Mouse (Mus musculus): ENCODE measurements at regions not wholly inside any gene's neighbourhood (a gene's known extent, or its start where the extent isn't known, plus 50 kb on each side); places are given as distances from the start of the nearest gene placed in this dataset.
A peak's percentile ranks its signal among the peaks of the same experiment; 100 is the strongest.
"Not testable (repeated sequence)": the region's sequence is repeated elsewhere in the genome, so short reads cannot be mapped to it uniquely, and the experiment has no call there.

DNA sequence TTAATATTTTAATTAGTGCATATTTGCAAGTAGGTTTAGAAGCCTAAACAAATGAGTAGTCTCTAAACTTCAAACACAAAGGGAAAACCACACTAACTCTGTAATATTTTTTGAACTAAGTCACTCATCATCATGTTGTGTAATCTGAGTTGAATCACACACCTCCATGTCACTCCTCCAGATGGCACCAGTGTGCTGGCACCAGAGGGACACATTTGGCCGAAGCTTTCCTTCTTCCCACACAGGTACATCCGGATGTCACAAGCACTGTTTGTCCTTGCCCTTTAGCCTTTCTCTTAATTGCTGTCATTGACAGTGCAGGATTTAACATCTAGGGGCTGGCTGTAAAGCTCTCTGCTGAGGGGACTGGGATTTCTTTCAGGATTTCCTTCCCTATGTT, 256.7 kb upstream of the Ccdc54 start:
- DNase-seq, result no peak

DNA sequence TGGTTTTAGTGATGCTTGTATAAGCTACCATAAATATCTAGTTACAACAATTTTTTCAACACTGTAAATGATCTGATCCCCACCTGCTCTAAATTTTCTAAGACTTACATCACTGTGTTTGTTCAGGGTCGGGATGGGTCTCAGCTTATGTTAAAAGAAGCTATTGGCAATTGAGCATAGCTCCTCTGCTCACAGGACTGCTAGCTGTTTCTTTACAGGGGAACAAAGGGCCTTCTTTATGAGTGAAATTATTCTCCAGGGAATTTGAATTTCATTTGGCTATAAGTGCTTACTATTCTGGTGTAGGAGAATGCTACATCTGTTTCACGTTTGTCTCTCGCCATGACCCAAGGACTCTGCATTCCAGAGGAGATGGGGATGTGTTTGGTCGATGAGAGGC, 255.6 kb upstream of the Ccdc54 start:
- DNase-seq, result no peak

DNA sequence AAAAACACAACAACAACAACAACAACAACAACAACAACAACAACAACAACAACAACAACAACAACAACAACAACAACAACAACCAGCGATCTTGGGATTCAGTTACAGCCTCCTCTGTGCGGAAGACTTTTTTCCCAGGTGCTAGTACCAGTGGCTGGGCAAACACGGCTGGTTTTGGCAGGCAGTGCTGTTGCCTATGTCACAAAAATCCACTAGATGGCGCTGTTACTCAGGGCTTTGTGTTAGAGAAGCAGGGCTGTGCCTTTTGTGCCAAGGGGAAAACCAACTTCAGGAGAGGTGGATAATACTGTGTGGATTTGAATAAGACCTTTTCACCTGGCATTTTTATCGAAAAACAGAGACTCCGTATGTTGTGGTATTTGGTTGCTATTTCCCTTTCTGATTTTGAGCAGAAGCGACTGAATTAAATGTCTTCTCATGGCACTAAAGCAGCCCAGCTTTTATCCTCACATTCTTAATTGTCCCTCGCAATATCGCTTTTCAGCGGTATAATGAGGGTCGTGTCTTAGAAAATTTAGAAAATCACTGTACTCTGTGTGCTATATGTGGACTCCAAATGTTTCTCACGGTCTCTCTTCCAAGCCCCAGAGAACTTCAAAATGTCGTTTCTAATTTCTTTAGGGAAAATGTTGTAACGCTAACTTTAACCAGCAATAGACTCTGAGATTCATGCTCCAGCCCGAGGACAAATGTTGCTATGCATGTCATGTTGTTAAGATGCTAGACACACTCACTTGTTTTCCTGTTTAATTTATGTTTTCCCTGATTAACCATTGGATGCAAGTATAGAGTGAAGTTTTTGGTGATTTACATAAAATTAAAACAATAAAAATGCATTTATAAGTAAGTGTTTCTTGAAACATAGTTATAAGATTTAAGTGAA, 251.0 kb upstream of the Ccdc54 start:
- DNase-seq, result peak; percentile 19

DNA sequence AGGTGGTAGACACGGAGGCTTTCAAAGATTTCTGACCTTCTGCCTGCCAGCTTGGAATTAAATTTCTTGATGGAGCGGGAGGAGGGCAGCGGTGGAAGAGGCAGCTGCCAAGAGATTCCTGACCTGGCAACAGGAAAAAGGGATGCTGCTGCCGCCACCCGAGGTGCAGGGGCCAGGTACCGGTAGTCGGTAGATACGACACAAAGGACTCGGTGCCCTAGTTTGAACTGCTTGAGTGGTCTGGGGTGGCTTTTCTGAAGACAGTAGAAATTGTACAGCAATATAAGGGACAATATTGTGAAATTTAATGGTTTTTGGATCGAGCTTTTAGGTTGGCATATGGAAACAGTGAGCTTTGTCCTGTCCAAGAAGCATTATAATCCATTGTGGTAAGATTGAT, 250.3 kb upstream of the Ccdc54 start:
- no peak for DNase-seq

DNA sequence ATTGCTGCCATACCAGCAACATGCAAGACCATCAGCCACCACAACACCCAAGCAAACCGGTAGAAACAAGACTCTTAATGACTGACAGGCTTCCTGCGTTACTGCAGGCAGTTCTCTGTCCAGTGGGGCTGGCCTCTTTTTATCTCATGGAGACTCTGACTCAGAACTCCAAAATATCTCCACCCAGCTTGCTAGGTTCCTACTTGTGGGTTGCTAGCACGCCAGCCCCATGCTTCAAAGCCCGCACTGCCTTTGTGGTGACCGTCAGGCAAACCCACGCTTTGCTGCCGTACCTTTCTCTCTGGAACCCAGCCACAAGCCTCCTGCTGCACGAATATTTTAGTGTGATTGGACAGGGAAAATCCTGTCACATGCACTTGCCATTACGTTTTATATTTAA, 248.7 kb upstream of the Ccdc54 start:
- no peak for DNase-seq

DNA sequence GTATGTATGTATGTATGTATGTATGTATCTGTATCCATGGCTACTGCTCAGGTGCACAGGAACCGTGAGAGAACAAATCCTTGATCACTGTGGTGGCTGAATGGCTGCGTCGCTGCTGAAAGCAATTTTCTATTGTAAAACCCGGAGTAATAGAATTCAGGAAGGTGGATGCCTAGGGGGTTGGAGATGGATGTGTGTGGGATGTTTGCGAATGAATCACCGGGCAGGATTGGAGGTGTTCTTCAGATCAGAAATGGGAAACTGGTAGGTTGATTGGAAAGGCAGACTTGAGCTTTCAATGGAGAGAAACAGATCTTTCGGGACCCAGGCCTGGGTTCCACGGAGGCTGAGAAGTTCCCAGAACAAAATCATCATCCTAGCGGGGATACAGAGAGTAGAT, 246.5 kb upstream of the Ccdc54 start:
- DNase-seq, result no peak

DNA sequence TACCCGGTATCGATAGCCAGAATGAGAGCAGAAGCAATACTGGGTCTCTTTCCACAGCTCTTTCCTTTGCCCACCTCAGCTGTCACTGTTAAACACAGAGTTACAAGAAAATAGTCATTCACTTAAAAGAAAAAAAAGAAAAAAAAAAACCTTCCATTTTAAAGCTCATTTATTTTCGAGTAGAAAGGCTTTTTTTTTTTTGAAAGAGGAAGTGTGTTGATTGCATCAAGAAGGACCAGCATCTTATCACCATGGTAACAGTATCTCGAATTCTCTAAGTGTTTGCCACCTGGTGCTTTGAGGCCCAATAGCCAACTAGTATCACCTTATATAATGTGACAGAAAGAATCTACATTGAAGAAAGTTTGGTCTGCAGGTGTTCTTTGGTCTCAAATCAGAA, 245.5 kb upstream of the Ccdc54 start:
- DNase-seq, result no peak

DNA sequence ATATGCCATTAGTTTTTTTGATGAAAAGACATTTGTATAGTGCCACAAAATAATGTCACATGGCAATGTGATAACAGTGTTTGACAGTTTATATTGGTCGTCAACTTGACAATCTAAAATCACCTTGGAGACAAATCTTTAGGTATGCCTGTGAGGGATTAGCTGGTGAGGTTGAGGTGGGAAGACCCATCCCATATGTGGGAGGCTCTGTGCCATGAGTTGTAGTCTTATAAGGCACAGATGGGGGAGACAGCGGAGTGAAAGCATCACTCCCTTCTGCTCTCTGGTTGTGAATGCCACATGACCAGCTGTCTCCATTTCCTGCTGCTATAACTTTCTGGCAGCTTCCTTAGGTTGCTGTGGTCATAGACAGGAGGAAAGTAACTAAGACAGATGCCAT, 242.4 kb upstream of the Ccdc54 start:
- DNase-seq, result no peak

DNA sequence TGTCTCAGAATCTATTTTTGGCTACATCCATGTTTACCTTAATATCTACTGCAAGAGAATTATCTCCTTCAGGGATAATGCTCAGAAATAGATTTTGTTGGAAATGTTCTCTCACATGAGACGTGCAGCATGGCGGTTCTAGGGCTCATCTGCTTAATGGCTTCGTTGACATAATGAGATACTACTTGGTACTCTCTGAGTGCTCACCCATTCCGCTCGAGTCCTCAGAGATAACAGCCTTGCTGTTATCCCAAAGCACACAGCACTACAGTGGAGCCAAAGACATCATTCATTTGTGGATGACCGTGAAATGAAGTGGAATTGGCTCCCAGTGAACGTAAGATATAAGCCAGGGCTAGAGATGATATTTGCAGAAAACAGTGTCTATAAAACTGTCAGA, 231.4 kb upstream of the Ccdc54 start:
- DNase-seq, result no peak

DNA sequence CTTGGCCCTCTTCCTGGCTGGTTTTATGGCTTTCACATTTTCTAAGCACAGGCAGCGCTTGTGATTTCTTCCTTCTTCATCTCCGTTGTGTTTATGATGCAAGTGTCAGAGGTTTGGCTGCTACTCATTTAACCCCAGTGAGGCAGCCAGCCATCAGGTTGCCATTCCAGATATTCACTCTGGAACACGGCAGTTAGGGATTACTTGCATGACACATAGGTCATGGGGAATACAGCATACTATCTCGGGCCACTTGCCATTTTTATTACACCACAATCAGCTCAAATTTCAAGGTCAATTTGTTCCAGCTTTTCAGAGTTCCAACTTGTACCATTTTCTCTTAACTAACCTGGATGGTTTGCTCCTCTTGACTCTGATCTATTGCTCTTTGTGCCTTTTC, 223.7 kb upstream of the Ccdc54 start:
- no peak for DNase-seq

DNA sequence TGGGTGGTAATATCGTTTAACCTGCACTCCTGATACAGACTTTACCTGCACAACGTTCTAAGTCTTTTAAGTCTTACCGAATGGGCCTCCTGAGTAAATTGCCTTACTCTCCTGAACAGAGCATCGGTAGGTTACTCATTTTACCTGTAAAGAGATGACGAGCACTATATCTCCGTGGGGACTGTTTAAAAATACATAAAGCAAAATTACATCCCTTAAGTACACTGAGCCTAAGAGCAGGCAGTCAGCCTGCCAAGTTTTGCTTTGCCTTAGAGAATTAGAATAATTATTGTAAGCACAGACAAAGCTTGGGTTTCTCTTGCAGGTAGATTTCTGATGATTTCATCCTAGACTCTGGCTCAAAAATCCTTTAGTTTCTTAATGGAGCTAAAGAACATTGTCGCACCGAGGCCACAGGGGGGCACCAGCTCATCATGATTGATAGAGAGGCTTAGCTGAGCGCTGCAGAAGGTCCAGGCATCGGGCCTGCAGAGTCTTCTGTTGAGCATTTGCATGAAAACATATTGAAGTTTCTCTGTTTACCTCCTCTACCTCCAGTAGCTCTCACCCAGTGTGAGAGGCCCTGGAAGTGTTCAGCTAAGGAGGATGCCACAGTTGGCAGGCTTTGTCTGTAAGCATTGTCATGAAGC, 208.3 kb upstream of the Ccdc54 start:
- DNase-seq, result peak; percentile 4

DNA sequence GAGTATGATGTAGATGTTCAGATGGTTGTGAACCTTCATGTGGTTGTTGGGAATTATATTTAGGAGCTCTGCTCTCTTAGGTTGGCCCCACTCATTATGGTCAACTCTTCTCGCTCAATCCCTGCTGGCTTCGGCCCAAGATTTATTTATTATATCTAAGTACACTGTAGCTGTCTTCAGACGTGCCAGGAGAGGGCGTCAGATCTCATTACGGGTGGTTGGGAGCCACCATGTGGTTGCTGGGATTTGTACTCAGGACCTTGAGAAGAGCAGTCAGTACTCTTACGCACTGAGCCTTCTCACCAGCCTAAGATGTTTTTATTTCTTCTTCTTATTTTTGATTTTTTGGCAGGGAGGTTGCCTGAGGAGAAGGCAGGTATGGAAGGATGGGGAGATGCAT, 207.1 kb upstream of the Ccdc54 start:
- DNase-seq, result no peak

DNA sequence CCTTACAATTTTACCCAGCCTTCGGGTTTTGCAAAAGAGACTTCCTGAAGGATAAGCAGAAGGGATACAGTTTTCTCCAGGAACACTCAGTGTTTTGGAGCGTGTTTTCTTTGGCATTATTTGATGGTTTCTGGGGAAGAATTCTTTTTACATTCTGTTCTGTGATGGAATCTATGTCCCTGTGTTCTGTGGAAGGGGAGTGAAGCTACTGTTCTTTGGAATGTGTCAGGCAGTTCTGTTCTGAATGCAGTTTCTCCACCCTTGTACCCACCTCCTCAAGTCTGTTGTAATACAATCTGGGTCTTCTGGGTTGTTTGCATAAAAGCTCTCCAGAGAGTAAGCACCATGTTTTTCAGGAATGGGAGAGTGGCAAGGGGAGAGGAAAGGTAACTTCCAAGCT, 202.0 kb upstream of the Ccdc54 start:
- DNase-seq, result no peak

DNA sequence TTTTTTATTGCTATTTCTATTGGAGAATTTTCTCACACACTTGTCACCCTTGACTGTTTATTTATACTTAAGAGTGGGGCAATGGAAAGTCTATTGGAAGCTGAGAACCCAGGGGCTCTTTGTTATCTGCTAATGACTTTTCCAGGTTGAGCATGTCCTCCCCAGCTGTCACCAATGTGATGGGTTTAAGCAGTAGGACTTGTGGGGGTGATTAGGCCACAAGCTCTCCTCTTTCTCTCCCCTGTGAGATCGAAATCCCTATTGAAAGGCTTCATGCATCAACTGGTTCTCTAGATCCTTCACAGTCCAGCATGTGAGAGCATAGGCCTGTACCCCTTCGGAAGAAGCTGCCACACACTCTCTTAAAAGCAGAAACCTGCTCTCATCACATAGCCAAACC, 201.6 kb upstream of the Ccdc54 start:
- DNase-seq, result no peak

DNA sequence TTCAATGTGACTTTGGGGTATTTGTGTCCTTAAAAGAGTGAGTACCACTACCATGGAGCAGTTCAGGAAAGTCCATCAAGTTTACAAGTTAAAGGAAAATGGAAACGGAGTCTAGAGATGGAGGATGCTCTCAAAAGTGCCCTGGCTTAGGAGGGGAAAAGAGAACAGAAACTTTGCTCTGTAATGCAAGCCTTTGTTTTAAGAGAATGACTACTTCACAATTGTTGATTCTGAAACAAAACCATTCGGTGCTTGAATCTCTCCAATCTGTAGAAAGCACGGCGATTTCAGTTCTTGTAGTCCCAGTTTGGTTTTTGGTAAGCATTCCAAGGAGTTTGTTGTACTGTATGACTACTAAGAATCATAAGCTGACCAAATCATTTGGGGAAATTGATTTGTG, 197.7 kb upstream of the Ccdc54 start:
- DNase-seq, result no peak

DNA sequence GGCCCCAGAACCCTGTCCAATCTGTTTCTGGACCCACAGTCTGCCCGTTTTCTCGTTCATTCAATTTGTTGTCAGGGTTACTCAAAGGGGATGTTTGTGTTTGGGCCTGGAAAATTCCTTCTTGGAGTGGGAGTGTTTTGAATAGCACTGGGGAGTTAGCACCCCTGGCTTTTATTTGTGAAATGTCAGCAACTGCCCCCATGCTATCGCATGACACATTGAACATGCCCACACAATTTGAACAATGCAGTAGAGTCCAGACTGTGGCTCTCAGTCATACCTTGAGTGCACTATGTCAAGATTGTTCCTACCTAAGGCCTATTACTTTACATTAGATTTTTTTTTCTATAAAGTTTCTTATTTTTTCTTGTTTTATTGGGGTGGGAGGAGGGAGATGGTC, 195.2 kb upstream of the Ccdc54 start:
- DNase-seq, result no peak

DNA sequence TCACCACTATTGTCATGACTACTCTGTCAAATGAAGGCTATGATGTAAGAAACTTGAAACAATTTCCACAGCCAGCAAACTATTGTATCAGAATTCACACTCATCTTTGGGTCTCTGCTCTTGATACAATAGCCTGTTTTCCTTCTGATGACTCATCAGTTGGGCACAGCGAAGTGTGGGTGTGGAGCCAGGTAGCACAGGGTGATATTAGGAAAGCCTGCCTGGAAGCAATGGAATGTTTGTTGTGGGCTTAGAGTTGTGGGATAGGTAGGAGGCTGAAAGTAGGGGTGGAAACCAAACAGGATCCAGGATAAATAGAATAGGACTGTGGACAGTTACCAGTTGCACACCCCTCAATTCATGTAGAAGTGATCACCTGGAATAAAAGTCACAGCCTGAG, 194.4 kb upstream of the Ccdc54 start:
- no peak for DNase-seq

DNA sequence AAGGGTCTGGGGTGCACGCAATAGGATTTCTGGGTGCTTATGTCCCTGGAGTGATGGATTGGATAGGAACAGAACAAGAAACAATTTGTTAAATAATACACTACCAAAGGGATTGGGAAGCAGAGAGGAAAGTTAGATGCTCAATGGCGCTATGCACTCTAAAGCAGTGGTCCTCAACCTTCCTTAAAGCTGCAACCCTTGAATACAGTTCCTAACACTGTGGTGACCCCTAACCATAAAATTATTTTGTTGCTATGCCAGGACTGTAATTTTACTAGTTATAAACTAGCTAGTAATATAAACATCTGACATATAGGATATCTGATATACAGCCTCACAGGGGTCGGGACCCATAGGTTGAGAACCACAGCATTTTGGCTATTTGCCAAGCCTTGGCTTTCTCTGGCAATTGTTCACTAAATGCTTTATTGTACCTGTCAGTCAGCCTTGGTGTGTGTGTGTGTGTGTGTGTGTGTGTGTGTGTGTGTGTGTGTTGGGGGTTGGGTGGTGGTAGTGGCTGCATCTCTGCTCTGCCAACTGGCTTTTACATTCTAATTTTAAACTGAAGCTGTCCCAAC, 193.8 kb upstream of the Ccdc54 start:
- DNase-seq, result no peak

DNA sequence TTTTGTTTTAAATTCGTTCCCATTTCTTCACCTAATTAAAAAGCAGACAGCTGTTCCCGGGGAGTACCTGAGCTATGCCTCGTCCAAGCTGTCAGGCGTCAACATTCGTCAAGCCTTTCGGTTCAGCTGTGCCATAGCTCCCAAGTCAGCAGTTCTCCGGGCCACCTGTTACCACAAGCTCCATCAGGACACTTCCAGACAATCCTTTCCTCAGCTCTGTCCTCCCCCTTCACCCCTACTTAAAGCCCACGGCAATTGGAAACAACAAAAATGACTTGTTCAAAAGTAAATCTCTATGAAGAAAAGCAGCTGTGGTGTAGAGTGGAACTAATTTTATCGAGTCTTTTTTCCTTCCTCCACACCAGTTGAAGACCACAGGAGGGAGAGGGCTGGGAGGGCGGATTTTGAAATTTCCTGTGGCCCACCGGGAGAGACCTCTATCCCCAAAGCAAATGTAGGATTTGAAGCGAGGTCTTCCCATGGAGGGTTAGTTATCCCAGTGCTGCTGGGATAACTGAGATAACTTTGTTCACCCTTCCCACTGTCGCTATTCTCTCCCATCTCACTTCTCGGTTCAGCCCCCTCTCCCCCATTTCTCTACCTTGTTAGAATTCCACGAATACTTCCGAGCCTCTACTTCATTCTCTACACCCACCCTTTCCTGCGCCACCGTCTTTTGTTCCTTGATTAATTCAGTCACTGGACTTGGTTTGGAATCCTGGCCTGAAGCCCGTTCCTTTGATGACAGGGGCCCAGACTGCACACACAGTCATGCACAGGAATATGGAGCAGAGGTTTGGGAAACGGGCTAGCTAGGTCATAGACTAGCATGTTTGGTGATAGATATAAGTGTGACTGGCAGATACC, 193.1 kb upstream of the Ccdc54 start:
- no peak for DNase-seq

DNA sequence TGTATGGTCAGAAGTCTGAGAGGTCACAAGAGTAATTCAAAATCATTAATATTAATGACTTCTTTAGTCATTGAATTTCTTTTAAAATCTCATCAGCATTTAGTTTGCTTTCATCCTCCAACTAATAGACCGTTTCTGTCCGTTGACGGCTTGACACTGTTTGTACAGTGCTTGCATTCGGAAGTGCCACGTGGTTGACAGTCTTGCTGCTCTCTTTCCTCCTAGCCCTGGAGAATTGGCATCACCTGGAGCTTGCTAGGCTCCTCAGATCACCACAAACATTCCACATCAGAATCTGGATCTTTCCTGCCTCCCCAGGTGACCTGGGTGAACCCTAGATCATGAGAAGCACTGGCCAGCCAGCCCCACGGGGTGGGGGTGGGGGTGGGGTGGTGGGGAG, 192.3 kb upstream of the Ccdc54 start:
- no peak for DNase-seq

DNA sequence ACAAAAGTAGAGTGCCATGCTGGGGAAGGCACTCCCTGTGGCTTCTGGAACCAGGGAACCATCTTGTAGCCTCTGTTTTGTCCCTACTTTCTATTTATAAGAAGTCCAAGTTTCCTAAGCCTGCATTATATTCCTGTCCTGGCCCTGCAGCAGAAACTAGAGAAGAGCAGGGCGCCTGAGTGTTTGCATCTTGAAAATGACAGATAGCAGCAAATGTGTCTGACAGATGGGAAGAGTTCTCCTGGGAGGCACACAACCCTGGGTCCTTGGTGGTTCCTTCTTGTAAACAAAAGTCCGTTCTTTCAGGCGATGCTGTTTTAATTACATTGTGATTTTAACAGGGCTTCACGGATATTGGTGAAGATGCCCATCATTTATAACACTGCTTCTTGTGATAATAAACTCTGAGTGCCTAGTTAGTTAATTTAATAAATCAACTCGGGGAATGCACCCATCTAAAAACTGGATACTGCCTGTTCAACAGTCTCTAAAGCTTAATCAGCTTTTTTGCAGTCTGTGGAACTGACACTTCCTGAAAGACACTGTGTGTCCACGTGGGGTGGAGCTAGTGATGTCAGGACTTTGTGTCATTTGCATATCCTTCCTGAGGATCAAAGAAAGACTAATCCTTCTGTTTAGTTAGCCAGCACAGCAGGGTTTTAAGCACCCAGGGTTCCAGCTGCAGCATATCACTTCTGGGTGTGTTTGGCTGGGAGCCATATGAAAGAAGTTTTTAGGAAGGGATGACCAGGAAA, 188.3 kb upstream of the Ccdc54 start:
- DNase-seq, result no peak

DNA sequence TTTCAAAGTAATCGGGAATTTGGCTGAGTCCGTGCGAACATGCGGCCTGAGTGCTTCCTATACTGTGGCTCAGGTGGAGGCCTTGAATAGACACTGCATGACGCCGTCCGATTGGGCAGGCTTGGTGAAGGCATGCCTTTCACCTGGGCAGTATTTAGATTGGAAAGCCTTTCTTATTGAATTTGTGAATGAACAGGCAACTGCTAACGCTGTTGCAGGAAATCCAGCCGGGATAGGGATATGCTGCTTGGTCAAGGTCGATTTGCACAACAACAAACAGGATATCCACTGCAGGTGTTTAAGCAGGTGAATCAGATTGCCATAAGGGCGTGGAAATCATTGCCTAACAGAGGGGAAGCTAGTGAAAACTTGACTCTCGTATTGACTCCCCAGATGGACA, 183.7 kb upstream of the Ccdc54 start:
- DNase-seq, result not testable (repeated sequence)
